Mouse (Mus musculus): ENCODE results near the gene Runx3. TPM values are rescaled to one million over a fixed set of nuclear protein-coding genes. Genes with fewer than 3 reads are reported as not detected.

The Runx3 gene
- polyA plus RNA-seq, 2 experiments = 6.3 to 11.1 TPM

DNA sequence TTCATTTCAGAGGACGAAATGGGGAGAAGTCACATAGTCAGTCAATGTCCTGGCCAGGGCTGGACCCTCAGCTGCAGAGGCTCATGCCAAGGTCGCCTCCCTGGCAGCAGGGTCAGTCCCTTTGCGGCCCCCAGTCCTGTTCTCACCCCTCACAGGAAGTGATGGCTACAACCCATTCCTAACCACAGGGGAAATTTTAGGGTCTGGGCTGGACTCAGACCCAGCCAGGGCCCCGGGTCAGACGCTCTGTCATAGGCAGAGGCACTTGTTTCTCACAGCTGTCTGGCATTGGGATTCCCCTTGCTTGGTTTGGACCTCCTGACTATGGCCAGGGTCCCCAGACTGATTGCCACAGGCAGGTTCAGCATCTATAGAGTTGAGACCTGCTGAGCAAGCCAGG lies 43.8 kb upstream of the Runx3 start:
- Histone ChIP-seq H3K4me3 (replicated peaks; ENCODE audit: low read length) (no peak overlapping the region), H3K27ac (replicated peaks; ENCODE audit: low read depth, low read length) (no peak overlapping the region), H3K4me1 (ENCODE audit: control insufficient read depth, insufficient read depth, low read length) (peaks cover 6% of the 10 kb centered on the region; the same call in 1 of the 2 replicates), H3K9me3 (ENCODE audit: control insufficient read depth, low read length) (no peaks in the 10 kb centered on the region), H3K9ac (ENCODE audit: low read depth, low read length, severe bottlenecking) (no peak overlapping the region), H3K27me3 (ENCODE audit: control insufficient read depth, insufficient read depth, low read length) (no peaks in the 10 kb centered on the region), H3K4me2 (replicated peaks; ENCODE audit: low read depth, low read length, severe bottlenecking) (no peak overlapping the region), H3K36me3 (ENCODE audit: control insufficient read depth, insufficient read depth, low read length) (no peaks in the 10 kb centered on the region)
- ATAC-seq (ENCODE audit: low FRiP score, low read depth) = no peak
- TF ChIP-seq POLR2A (IDR thresholded peaks at IDR 0.05; ENCODE audit: borderline replicate concordance, extremely low read depth, insufficient read depth, insufficient read length) = no peak
- no peak for DNase-seq (ENCODE audit: low spot score)
- WGBS = 81% methylated on average over 5 of the region's 5 CpGs

DNA sequence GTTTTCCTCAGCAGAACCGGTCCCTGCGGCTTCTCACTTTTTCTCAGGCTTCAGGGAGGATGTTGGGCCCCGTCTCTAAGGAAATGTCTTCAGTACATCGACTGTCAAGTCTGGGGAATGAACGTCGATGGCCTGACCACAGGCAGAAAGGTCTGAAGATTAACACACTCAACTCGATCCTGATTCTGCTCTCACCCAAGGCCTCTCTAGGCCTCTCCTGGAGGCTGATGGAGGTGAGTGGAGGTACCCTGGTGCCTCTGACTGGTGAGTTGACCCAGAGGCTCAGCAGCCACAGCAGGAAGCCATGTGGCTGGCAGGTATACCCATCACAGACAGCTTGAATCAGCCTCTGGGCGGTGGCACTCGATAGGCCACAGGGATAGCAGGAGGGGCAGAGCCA lies 43.3 kb upstream of the Runx3 start:
- Histone ChIP-seq H3K4me3 (replicated peaks; ENCODE audit: low read length) (no peak overlapping the region), H3K9me3 (ENCODE audit: control insufficient read depth, low read length) (no peaks in the 10 kb centered on the region), H3K4me1 (ENCODE audit: control insufficient read depth, insufficient read depth, low read length) (peaks cover 6% of the 10 kb centered on the region; the same call in 1 of the 2 replicates), H3K9ac (ENCODE audit: low read depth, low read length, severe bottlenecking) (no peak overlapping the region), H3K27me3 (ENCODE audit: control insufficient read depth, insufficient read depth, low read length) (no peaks in the 10 kb centered on the region), H3K4me2 (replicated peaks; ENCODE audit: low read depth, low read length, severe bottlenecking) (no peak overlapping the region), H3K36me3 (ENCODE audit: control insufficient read depth, insufficient read depth, low read length) (no peaks in the 10 kb centered on the region), H3K27ac (replicated peaks; ENCODE audit: low read depth, low read length) (no peak overlapping the region)
- DNase-seq (ENCODE audit: low spot score) (no peak), ATAC-seq (ENCODE audit: low FRiP score, low read depth) (no peak)
- WGBS = 79% methylated on average over 9 of the region's 9 CpGs
- TF ChIP-seq POLR2A (IDR thresholded peaks at IDR 0.05; ENCODE audit: borderline replicate concordance, extremely low read depth, insufficient read depth, insufficient read length) = no peak

DNA sequence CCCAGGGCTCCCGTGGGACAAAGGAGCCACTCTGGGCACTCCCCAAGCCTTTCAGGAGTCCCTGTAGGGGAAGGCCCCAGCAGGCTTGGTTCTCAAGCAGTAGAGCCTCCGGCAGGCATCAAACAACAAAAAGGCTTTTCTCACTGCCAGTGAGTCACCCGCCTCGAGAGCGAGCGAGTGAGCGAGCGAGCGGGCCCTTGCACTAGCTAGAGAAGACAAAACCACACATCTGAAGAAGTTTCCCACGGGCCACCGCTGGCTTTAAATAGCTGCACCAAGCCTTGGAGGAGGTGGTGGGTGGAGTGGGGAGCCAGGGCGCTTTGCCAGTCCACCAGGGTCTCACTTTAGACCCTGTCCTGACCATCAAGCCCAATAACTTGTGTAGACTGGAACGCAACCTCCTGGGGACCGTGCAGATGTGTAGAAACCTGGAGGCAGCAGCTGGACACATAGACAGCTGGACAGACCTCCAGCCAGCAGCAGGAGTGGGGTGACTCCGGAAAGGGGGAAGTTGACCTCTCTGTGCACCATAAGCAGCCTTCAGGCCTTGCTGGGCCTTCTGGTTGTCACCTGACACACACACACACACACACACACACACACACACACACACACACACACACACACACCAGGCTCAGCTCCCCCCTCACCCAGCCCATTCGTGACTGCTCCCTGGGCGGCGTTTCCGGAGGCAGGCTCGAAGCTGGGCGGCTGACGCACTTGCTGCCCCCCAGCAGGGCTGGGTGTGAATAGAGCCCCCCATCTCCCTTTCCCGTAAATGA lies 40.4 kb upstream of the Runx3 start:
- no peak overlapping the region for H3K9ac ChIP-seq (ENCODE audit: low read depth, low read length, severe bottlenecking)
- no peak overlapping the region for H3K27ac ChIP-seq (replicated peaks; ENCODE audit: low read depth, low read length)
- H3K4me3 ChIP-seq (replicated peaks; ENCODE audit: low read length) = no peak overlapping the region
- H3K4me2 ChIP-seq (replicated peaks; ENCODE audit: low read depth, low read length, severe bottlenecking) = no peak overlapping the region
- 51% methylated on average over 23 of the region's 23 CpGs for WGBS
- no peaks in the 10 kb centered on the region for H3K27me3 ChIP-seq (ENCODE audit: control insufficient read depth, insufficient read depth, low read length)
- H3K9me3 ChIP-seq (ENCODE audit: control insufficient read depth, low read length) = no peaks in the 10 kb centered on the region
- peaks cover 9% of the 10 kb centered on the region for H3K4me1 ChIP-seq (ENCODE audit: control insufficient read depth, insufficient read depth, low read length)
- no peak for TF ChIP-seq POLR2A (IDR thresholded peaks at IDR 0.05; ENCODE audit: borderline replicate concordance, extremely low read depth, insufficient read depth, insufficient read length)
- DNase-seq (ENCODE audit: low spot score) (no peak), ATAC-seq (ENCODE audit: low FRiP score, low read depth) (0 out of 2 replicates have a peak, but pooled peaks have one; percentile 28)
- H3K36me3 ChIP-seq (ENCODE audit: control insufficient read depth, insufficient read depth, low read length) = no peaks in the 10 kb centered on the region

DNA sequence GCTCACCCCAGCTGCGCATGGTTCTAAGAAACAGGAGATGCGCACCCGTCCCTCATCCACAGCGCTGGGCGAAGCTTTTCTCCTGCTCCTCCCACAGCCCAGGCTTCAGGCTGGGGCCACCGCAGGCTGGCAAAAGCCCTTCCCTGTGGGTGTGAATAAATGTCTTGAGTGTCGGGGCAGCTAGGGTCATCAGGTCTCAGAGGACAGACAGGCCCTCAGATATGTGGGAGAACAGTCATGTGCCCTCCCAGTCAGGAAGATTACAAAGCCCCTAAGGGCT lies 39.9 kb upstream of the Runx3 start:
- Histone ChIP-seq H3K4me3 (replicated peaks; ENCODE audit: low read length) (no peak overlapping the region), H3K4me2 (replicated peaks; ENCODE audit: low read depth, low read length, severe bottlenecking) (no peak overlapping the region), H3K9me3 (ENCODE audit: control insufficient read depth, low read length) (no peaks in the 10 kb centered on the region), H3K36me3 (ENCODE audit: control insufficient read depth, insufficient read depth, low read length) (no peaks in the 10 kb centered on the region), H3K27ac (replicated peaks; ENCODE audit: low read depth, low read length) (no peak overlapping the region), H3K4me1 (ENCODE audit: control insufficient read depth, insufficient read depth, low read length) (peaks cover 9% of the 10 kb centered on the region), H3K27me3 (ENCODE audit: control insufficient read depth, insufficient read depth, low read length) (no peaks in the 10 kb centered on the region), H3K9ac (ENCODE audit: low read depth, low read length, severe bottlenecking) (no peak overlapping the region)
- TF ChIP-seq POLR2A (IDR thresholded peaks at IDR 0.05; ENCODE audit: borderline replicate concordance, extremely low read depth, insufficient read depth, insufficient read length) = no peak
- ATAC-seq (ENCODE audit: low FRiP score, low read depth) (no peak), DNase-seq (ENCODE audit: low spot score) (no peak)
- WGBS = 63% methylated on average over 7 of the region's 7 CpGs

DNA sequence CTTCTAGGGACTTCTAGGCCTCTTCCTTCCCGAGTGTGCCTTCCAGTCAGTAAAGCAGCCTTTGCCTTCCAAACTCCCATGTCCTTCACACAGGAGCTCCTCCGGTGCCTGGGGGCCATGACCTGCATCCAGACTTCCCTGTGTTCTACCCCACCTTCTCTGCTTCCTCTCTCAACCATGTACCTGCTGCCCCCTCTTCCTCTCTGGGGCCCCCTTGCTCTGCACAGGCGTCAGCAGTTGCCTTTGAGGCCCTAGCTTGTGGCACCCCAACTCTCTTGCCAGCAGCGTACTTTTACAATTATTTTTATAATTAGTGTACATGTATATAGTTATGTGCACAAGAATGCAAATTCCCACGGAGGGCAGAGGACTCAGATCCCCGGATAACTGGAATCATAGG lies 37.4 kb upstream of the Runx3 start:
- H3K4me1 ChIP-seq (ENCODE audit: control insufficient read depth, insufficient read depth, low read length) = peaks cover 9% of the 10 kb centered on the region
- DNase-seq (ENCODE audit: low spot score) (no peak), ATAC-seq (ENCODE audit: low FRiP score, low read depth) (no peak)
- H3K4me3 ChIP-seq (replicated peaks; ENCODE audit: low read length) = no peak overlapping the region
- no peak for TF ChIP-seq POLR2A (IDR thresholded peaks at IDR 0.05; ENCODE audit: borderline replicate concordance, extremely low read depth, insufficient read depth, insufficient read length)
- H3K4me2 ChIP-seq (replicated peaks; ENCODE audit: low read depth, low read length, severe bottlenecking) = no peak overlapping the region
- H3K36me3 ChIP-seq (ENCODE audit: control insufficient read depth, insufficient read depth, low read length) = no peaks in the 10 kb centered on the region
- no peak overlapping the region for H3K27ac ChIP-seq (replicated peaks; ENCODE audit: low read depth, low read length)
- 43% methylated on average over 5 of the region's 6 CpGs for WGBS
- no peaks in the 10 kb centered on the region for H3K9me3 ChIP-seq (ENCODE audit: control insufficient read depth, low read length)
- no peak overlapping the region for H3K9ac ChIP-seq (ENCODE audit: low read depth, low read length, severe bottlenecking)
- H3K27me3 ChIP-seq (ENCODE audit: control insufficient read depth, insufficient read depth, low read length) = no peaks in the 10 kb centered on the region

All from limb, embryonic 14.5 days (tissue).